26 mouse cellular contexts compared by ENCODE assay signal in the genomic region with DNA sequence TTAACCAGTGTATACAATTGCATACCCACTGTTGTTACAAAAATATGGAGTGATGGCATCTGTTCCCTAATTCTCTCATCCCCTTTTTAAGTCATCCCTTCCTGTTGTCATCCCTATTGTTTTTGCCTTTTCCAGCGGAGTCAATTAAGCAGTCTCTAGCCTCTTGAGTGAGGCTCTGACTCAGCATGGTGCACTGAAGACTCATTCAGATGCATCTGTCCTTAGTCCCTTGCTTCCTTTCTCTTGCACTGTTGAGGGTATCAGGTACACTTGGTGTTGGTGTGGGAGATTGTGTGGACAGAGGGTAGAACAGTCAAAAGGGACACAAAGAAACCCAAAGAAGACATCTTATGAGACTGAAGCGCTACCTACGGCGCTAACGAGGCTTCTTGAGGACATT.
"Had no signal": no experiment of that assay in that cellular context is flagged by ENCODE, and none has a peak within 500 bp of the region (broad histone marks: within the 10 kb centered on the region; RNA-seq: fewer than 3 reads in every experiment).

No protein-coding gene starts in this region.

- H3K27ac ChIP-seq: heart, embryonic 13.5 days; heart, embryonic 15.5 days; hindbrain, embryonic 14.5 days; intestine, embryonic 15.5 days; kidney, embryonic 15.5 days; kidney, postnatal 0 days; limb, embryonic 13.5 days; limb, embryonic 15.5 days; liver, embryonic 12.5 days; liver, embryonic 14.5 days had no signal

- H3K4me3 ChIP-seq: heart, embryonic 13.5 days; heart, embryonic 15.5 days; intestine, embryonic 15.5 days; kidney, embryonic 15.5 days; limb, embryonic 13.5 days; limb, embryonic 15.5 days; liver, embryonic 12.5 days had no signal

- H3K36me3 ChIP-seq: heart, embryonic 13.5 days; heart, embryonic 15.5 days; intestine, embryonic 15.5 days; kidney, embryonic 15.5 days; limb, embryonic 13.5 days; limb, embryonic 15.5 days; liver, embryonic 12.5 days had no signal

- H3K4me1 ChIP-seq: heart, embryonic 13.5 days; heart, embryonic 15.5 days; intestine, embryonic 15.5 days; kidney, embryonic 15.5 days; limb, embryonic 13.5 days; limb, embryonic 15.5 days; liver, embryonic 12.5 days had no signal

- H3K4me2 ChIP-seq: heart, embryonic 11.5 days; heart, embryonic 13.5 days; heart, embryonic 15.5 days; hindbrain, embryonic 14.5 days; intestine, embryonic 15.5 days; kidney, embryonic 15.5 days; limb, embryonic 13.5 days; limb, embryonic 15.5 days; liver, embryonic 12.5 days had no signal

- ATAC-seq: hindbrain, embryonic 16.5 days; inflammation-experienced regulatory T-cells, adult 6 months; intestine, embryonic 15.5 days; intestine, postnatal 0 days; liver, embryonic 12.5 days had no signal

- H3K27me3 ChIP-seq: heart, embryonic 13.5 days; heart, embryonic 15.5 days; intestine, embryonic 15.5 days; kidney, embryonic 15.5 days; limb, embryonic 13.5 days; limb, embryonic 15.5 days; liver, embryonic 12.5 days had no signal

- H3K9ac ChIP-seq: heart, embryonic 13.5 days; heart, embryonic 15.5 days; hindbrain, embryonic 14.5 days; intestine, embryonic 15.5 days; kidney, embryonic 15.5 days; limb, embryonic 13.5 days; limb, embryonic 15.5 days; liver, embryonic 12.5 days; liver, embryonic 14.5 days had no signal

- H3K9me3 ChIP-seq: heart, embryonic 13.5 days; heart, embryonic 15.5 days; intestine, embryonic 15.5 days; kidney, embryonic 15.5 days; limb, embryonic 13.5 days; limb, embryonic 15.5 days; liver, embryonic 12.5 days had no signal

- DNase-seq: gastrocnemius, postnatal 14 days; gastrocnemius, postnatal 36 days; heart, adult 18-20 months; heart, postnatal 14 days; heart, postnatal 36 days; kidney, adult 18-20 months; kidney, adult 8-10 months; kidney, postnatal 14 days; kidney, postnatal 36 days; layer of hippocampus, adult 9-11 months; layer of hippocampus, postnatal 36 days; left cerebral cortex, postnatal 4 days had no signal
